Mouse (Mus musculus) myocyte (in vitro differentiated cells): ENCODE results near the gene Fam69a.

ENCODE experiments used
- POLR2A ChIP-seq: IDR thresholded peaks from one replicate; pipeline ENCODE4 v1.6.1; 2011; ENCODE audit warnings: low read depth, mild to moderate bottlenecking, control low read depth, moderate library complexity; ENCODE audit not compliant: insufficient read length
- POLR2AphosphoS2 ChIP-seq: IDR thresholded peaks from one replicate; pipeline ENCODE4 v1.6.1; 2011; ENCODE audit warnings: low read depth, control low read depth; ENCODE audit not compliant: insufficient read length

DNA sequence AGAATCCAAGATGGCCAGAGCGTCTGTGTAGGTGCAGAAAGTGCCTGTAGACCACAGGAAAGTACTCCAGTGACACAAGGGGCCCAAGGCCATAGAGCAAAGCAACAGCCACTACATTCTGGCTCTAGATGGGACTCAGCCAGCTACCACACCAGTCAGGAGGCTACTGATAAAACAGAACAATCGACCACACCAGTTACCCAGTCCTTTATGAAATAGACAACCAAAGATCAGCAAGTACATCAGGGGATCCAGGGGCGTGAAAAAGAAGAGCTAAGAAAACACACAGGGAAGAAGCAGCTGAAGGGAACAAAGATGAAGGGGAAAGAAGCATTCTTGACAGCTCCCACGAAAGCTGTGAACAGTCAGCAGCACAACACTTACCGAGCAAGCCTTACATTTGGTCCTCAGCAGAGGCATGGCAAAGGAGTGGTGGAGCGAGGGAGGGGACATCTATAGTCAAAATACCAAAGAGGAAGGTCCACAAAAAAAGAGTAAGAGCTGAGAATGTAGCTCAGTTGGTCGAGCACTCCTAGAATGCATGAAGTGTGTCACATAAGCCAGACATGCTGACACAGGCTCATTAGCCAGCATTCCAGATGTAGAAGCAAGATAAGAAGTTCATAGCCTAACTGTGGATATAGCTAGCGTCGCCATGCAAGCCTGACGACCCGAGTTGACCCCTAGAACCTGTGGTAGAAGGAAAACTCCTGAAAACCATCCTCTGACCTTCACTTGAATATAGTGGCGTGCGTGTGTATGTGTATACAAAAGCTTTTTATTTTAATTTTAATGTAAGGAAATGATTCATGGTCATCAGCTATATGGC lies 14.2 kb downstream of the Fam69a start:
- TF ChIP-seq POLR2A (no peak), POLR2AphosphoS2 (no peak)
